Mouse (Mus musculus) CH12.LX (cell line): ENCODE measurements around the gene Ntrk2. TPM values are rescaled to one million over a fixed set of nuclear protein-coding genes. Genes with fewer than 3 reads are reported as not detected.

Source experiments
- DNase-seq: peaks from one replicate; pipeline ENCODE4 v3.0.0-alpha.2; 2013; ENCODE audit errors: extremely low read depth
- H3K27ac ChIP-seq: 2 replicates; pipeline ENCODE4 v1.5.1; 2012; ENCODE audit warnings: low read depth, mild to moderate bottlenecking, control low read depth, moderate library complexity; ENCODE audit not compliant: insufficient read depth
- H3K27me3 ChIP-seq: replicated peaks from 2 replicates; pipeline ENCODE3; 2012; ENCODE audit warnings: inconsistent platforms
- H3K36me3 ChIP-seq, 2 experiments: replicated peaks in 1 of 2; 2 replicates each; pipeline versions ENCODE3 to v1.6.1; 2012; ENCODE audit warnings: inconsistent platforms in 1 of 2, low read length in 1 of 2, mild to moderate bottlenecking in 1 of 2, mixed read lengths in 1 of 2, moderate library complexity in 1 of 2; ENCODE audit not compliant: control insufficient read depth in 1 of 2, insufficient read depth in 1 of 2
- H3K4me1 ChIP-seq, 2 experiments: 2 replicates each; pipeline ENCODE4 v1.6.1; 2012; ENCODE audit warnings: inconsistent platforms in 1 of 2, moderate library complexity in 1 of 2; ENCODE audit not compliant: insufficient read depth in 2 of 2, control insufficient read depth in 1 of 2
- H3K4me2 ChIP-seq: 2 replicates; pipeline ENCODE4 v1.6.1; 2012; ENCODE audit warnings: low read depth, mild to moderate bottlenecking, control low read depth; ENCODE audit not compliant: poor library complexity, insufficient read depth, severe bottlenecking
- H3K4me3 ChIP-seq, 3 experiments: fragments of 150-350 bp in 1 of 3; sonication (generic) in 1 of 3; replicated peaks in 1 of 3; 2 replicates each; pipeline versions ENCODE3 to v1.5.1; 2011 to 2012; ENCODE audit warnings: low read depth in 2 of 3, low read length in 2 of 3, mild to moderate bottlenecking in 2 of 3, moderate library complexity in 2 of 3, control low read depth in 1 of 3, improper control_type of control experiment in 1 of 3, inconsistent platforms in 1 of 3, mixed read lengths in 1 of 3; ENCODE audit not compliant: poor library complexity in 1 of 3
- H3K79me2 ChIP-seq: replicated peaks from 2 replicates; pipeline ENCODE4 v1.6.1; 2012; ENCODE audit warnings: mild to moderate bottlenecking, moderate library complexity; ENCODE audit not compliant: control insufficient read depth, poor library complexity, insufficient read depth, severe bottlenecking; ENCODE audit errors: extremely low read depth
- H3K9ac ChIP-seq: 2 replicates; pipeline ENCODE4 v1.6.1; 2012; ENCODE audit warnings: low read depth, mild to moderate bottlenecking, control low read depth, moderate library complexity; ENCODE audit not compliant: insufficient read depth
- H3K9me3 ChIP-seq: replicated peaks from 2 replicates; pipeline ENCODE3; 2012; ENCODE audit warnings: low read length, inconsistent platforms, mixed read lengths
- ELF1 ChIP-seq: IDR thresholded peaks from 2 replicates; pipeline ENCODE4 v1.6.1; 2014; ENCODE audit warnings: low read depth, mild to moderate bottlenecking, inconsistent platforms, low read length, improper control_type of control experiment
- EP300 ChIP-seq: IDR thresholded peaks from 2 replicates; pipeline ENCODE4 v1.6.1; 2011; ENCODE audit warnings: low read length, improper control_type of control experiment
- GABPA ChIP-seq: IDR thresholded peaks from 2 replicates; pipeline ENCODE4 v1.6.1; 2012; ENCODE audit warnings: low read depth, low read length, improper control_type of control experiment, inconsistent platforms; ENCODE audit not compliant: insufficient replicate concordance
- IRF4 ChIP-seq: IDR thresholded peaks from 2 replicates; pipeline ENCODE4 v1.6.1; 2014; ENCODE audit warnings: low read depth, mild to moderate bottlenecking, inconsistent platforms, low read length, improper control_type of control experiment
- KAT2A ChIP-seq: IDR thresholded peaks from 2 replicates; pipeline ENCODE4 v1.6.1; 2012; ENCODE audit warnings: low read length, improper control_type of control experiment, inconsistent platforms; ENCODE audit not compliant: insufficient replicate concordance
- MXI1 ChIP-seq: IDR thresholded peaks from 2 replicates; pipeline ENCODE4 v1.6.1; 2011; ENCODE audit warnings: mild to moderate bottlenecking, low read depth, low read length, improper control_type of control experiment
- NRF1 ChIP-seq: IDR thresholded peaks from 2 replicates; pipeline ENCODE4 v1.6.1; 2014; ENCODE audit warnings: low read depth, mild to moderate bottlenecking, inconsistent platforms, low read length, improper control_type of control experiment, moderate library complexity
- PAX5 ChIP-seq: IDR thresholded peaks from 2 replicates; pipeline ENCODE4 v1.6.1; 2012; ENCODE audit warnings: low read length, inconsistent platforms, mixed read lengths
- POLR2A ChIP-seq: IDR thresholded peaks from 2 replicates; pipeline ENCODE4 v1.6.1; 2011; ENCODE audit warnings: low read depth, mild to moderate bottlenecking, improper control_type of control experiment, low read length
- RCOR1 ChIP-seq: conservative IDR thresholded peaks from 2 replicates; pipeline ENCODE4 v1.6.1; 2012; ENCODE audit warnings: low read depth, mild to moderate bottlenecking, inconsistent platforms, low read length, improper control_type of control experiment
- SIN3A ChIP-seq: IDR thresholded peaks from 2 replicates; pipeline ENCODE4 v1.6.1; 2012; ENCODE audit warnings: low read length, improper control_type of control experiment, inconsistent platforms
- TCF12 ChIP-seq: IDR thresholded peaks from 2 replicates; pipeline ENCODE4 v1.6.1; 2014; ENCODE audit warnings: low read depth, mild to moderate bottlenecking, inconsistent platforms, low read length, improper control_type of control experiment
- UBTF ChIP-seq: IDR thresholded peaks from 2 replicates; pipeline ENCODE4 v1.6.1; 2012; ENCODE audit warnings: low read depth, mild to moderate bottlenecking, inconsistent platforms, low read length, improper control_type of control experiment, moderate library complexity
- USF2 ChIP-seq: conservative IDR thresholded peaks from 2 replicates; pipeline ENCODE4 v1.6.1; 2011; ENCODE audit warnings: low read depth, low read length, improper control_type of control experiment
- ZC3H11A ChIP-seq: IDR thresholded peaks from 2 replicates; pipeline ENCODE4 v1.6.1; 2012; ENCODE audit warnings: low read depth, mild to moderate bottlenecking, inconsistent platforms, low read length, improper control_type of control experiment
- ZNF384 ChIP-seq: IDR thresholded peaks from 2 replicates; pipeline ENCODE4 v1.6.1; 2012; ENCODE audit warnings: low read depth, low read length, improper control_type of control experiment, inconsistent platforms
- dilution Hi-C: fragments of 300-500 bp; cut with MboI; formaldehyde crosslinking; loops from 2 replicates; pipeline ENCODE4 v1.14.3; 2020; ENCODE audit warnings: low sequenced_read_pairs; ENCODE audit not compliant: extremely low pct_unique_long_range_greater_than_20kb, extremely low pct_ligation_motif_present
- in situ Hi-C: fragments of 300-500 bp; cut with MboI; formaldehyde crosslinking; loops from 3 replicates; pipeline ENCODE4 v1.14.3; 2019; ENCODE audit warnings: low sequenced_read_pairs, low pct_ligation_motif_present, low pct_unique_long_range_greater_than_20kb, mixed read lengths
- polyA plus RNA-seq: library from polyadenylated mRNA; unstranded; fragments of >175 nt; gene quantifications from 2 replicates; pipeline ENCODE4 v1.2.1, GENCODE M21; 2012; ENCODE audit warnings: low read depth; ENCODE audit not compliant: insufficient read length
- total RNA-seq, 2 experiments: library from RNA; depleted of rRNA; stranded (reverse); fragments of 300-350 nt in 1 of 2; fragments of >200 nt in 1 of 2; gene quantifications; 2 replicates each; pipeline ENCODE4 v1.2.3; 2012 to 2014

Gene Ntrk2
- total and polyA plus RNA-seq, 3 experiments: not detected

- no peak overlapping the region for H3K9ac ChIP-seq
- no peaks in the 10 kb centered on the region for H3K27me3 ChIP-seq
- H3K36me3 ChIP-seq: no peaks in the 10 kb centered on the region
- no peak for DNase-seq
- in situ Hi-C loops (no loop called here), dilution Hi-C loops (no loop called here)
- H3K4me1 ChIP-seq: no peaks in the 10 kb centered on the region
- H3K27ac ChIP-seq: no peak overlapping the region
- peaks cover 94% of the 10 kb centered on the region for H3K9me3 ChIP-seq
- H3K4me3 ChIP-seq: no peak overlapping the region
- H3K4me2 ChIP-seq: no peak overlapping the region
- TF ChIP-seq EP300: no peak
- TF ChIP-seq SIN3A: no peak
- TF ChIP-seq GABPA: no peak
- no peak for TF ChIP-seq IRF4
- TF ChIP-seq UBTF: no peak
- no peak for TF ChIP-seq NRF1
- TF ChIP-seq POLR2A: no peak
- no peak for TF ChIP-seq ZC3H11A
- TF ChIP-seq MXI1: no peak
- no peak for TF ChIP-seq USF2
- TF ChIP-seq TCF12: no peak
- no peak for TF ChIP-seq ZNF384
- TF ChIP-seq ELF1: no peak
- TF ChIP-seq PAX5: no peak
- TF ChIP-seq, all 38 proteins: peak for 0
- H3K79me2 ChIP-seq: no peaks in the 10 kb centered on the region
These were observed 357.6 kb downstream of the Ntrk2 start for GRCm38 (mm10) chr13:59164015-59164414.

DNA sequence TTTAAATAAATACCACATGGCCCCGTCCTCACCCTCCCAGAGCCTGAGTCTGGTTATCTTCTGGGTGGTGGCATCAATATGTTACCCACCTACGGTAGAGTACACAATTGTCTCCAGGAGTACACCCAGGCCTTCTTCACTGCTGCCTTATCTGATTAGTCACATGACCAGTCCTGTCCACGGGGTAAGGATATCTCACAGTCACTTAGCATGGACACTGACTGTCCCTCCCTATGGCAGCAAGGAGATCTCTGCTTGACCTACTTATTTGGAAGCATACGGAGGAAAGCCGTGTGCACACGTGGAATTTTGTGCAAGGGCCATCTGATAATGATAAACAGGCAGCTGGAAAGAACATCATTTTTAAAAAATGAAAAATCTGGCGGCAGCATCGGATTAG, 367.5 kb downstream of the Ntrk2 start:
- DNase-seq: no peak
- no peak overlapping the region for H3K9ac ChIP-seq
- no peak overlapping the region for H3K4me3 ChIP-seq
- TF ChIP-seq PAX5 (no peak), KAT2A (no peak), RCOR1 (no peak)
- H3K27me3 ChIP-seq: no peaks in the 10 kb centered on the region
- dilution Hi-C loops: no loop called here
- no peak overlapping the region for H3K27ac ChIP-seq
- no peak overlapping the region for H3K4me2 ChIP-seq
- no peaks in the 10 kb centered on the region for H3K4me1 ChIP-seq
- no peaks in the 10 kb centered on the region for H3K79me2 ChIP-seq
- peaks cover 83% of the 10 kb centered on the region for H3K9me3 ChIP-seq
- in situ Hi-C loops: no loop called here
- no peaks in the 10 kb centered on the region for H3K36me3 ChIP-seq
